Mouse (Mus musculus) liver, adult 2 months (tissue): ENCODE results near the gene Colgalt1.

Experiments
- CTCF ChIP-seq: fragments of 200-500 bp; IDR thresholded peaks from 2 replicates; pipeline ENCODE4 v1.5.1; 2011; ENCODE audit warnings: low read depth, low read length, control low read depth
- POLR2A ChIP-seq: fragments of 200-500 bp; IDR thresholded peaks from 2 replicates; pipeline ENCODE4 v1.6.1; 2011; ENCODE audit warnings: low read length, control low read depth; ENCODE audit not compliant: insufficient read depth; ENCODE audit errors: extremely low read depth

GRCm38 (mm10) chr8:71574426-71574825 lies 36.4 kb upstream of the Colgalt1 start:
- no peak for TF ChIP-seq CTCF
- no peak for TF ChIP-seq POLR2A
